Mouse (Mus musculus) heart, embryonic 16.5 days (tissue): ENCODE measurements around the gene Fam214a. TPM values are rescaled to one million over a fixed set of nuclear protein-coding genes. Genes with fewer than 3 reads are reported as not detected.

ENCODE experiments used
- ATAC-seq: fragments of 200-750 bp; cut with Nextera tagmentation; replicated peaks from 2 replicates; pipeline ENCODE4 v1.8.0; 2017; ENCODE audit warnings: moderate number of reproducible peaks; ENCODE audit not compliant: insufficient read depth, low FRiP score; ENCODE audit errors: extremely low read depth
- H3K27ac ChIP-seq: fragments of 300-500 bp; sonication (generic); 2 replicates; pipeline ENCODE4 v1.5.1; 2014; ENCODE audit warnings: mild to moderate bottlenecking, low read length, control low read depth, moderate library complexity
- H3K27me3 ChIP-seq: fragments of 300-500 bp; sonication (generic); 2 replicates; pipeline ENCODE4 v1.6.1; 2014; ENCODE audit warnings: low read length, mixed read lengths; ENCODE audit not compliant: control insufficient read depth, insufficient read depth
- H3K36me3 ChIP-seq: fragments of 300-500 bp; sonication (generic); 2 replicates; pipeline ENCODE4 v1.6.1; 2014; ENCODE audit not compliant: control insufficient read depth, insufficient read depth
- H3K4me1 ChIP-seq: fragments of 300-500 bp; sonication (generic); 2 replicates; pipeline ENCODE4 v1.6.1; 2014; ENCODE audit warnings: low read length, mixed read lengths; ENCODE audit not compliant: control insufficient read depth, insufficient read depth
- H3K4me2 ChIP-seq: fragments of 300-500 bp; sonication (generic); 2 replicates; pipeline ENCODE4 v1.6.1; 2014; ENCODE audit warnings: low read depth, mild to moderate bottlenecking, control low read depth, low read length
- H3K4me3 ChIP-seq: fragments of 300-500 bp; sonication (generic); 2 replicates; pipeline ENCODE4 v1.5.1; 2014; ENCODE audit warnings: mild to moderate bottlenecking, control low read depth, low read length
- H3K9ac ChIP-seq: fragments of 300-500 bp; sonication (generic); 2 replicates; pipeline ENCODE4 v1.6.1; 2014; ENCODE audit warnings: low read length, control low read depth
- H3K9me3 ChIP-seq: fragments of 300-500 bp; sonication (generic); replicated peaks from 2 replicates; pipeline ENCODE4 v1.6.1; 2016; ENCODE audit warnings: low read length; ENCODE audit not compliant: control insufficient read depth
- WGBS: fragments of 180-500 bp; shearing (Covaris S2); extraction: QIAGEN DNeasy Blood & Tissue Kit; methylation state at CpG from one replicate; pipeline ENCODE4 v1.1.7; 2014; 5-methylcytosine and 5-hydroxymethylcytosine counted together
- polyA plus RNA-seq: library from polyadenylated mRNA; unstranded; fragments of >200 nt; fragmentation: Nextera tagmentation; extraction: Ambion mirVana; gene quantifications from 2 replicates; pipeline ENCODE4 v1.2.1, GENCODE M21; 2015

Fam214a gene
- polyA plus RNA-seq, 1 experiment from 2014 or later, result 11.4 TPM

DNA sequence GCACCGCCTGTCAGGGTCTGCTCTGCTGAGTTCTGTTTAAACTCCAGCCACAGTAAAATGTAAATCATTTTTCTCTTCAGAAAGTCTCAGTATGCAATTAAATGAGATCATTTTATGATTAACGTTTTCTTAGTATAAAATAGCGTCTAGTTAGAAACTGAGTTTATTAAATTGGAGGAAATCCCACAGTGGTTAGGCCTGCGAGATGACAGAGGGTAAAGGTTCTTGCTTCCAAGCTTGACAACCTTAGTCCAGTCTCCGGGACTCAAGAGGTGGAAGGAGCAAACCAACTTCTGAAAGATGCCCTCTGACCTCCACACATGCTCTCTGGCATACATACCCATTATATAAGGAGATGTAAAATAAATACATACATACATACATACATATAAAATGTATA lies 102.4 kb downstream of the Fam214a start:
- WGBS, result 89% methylated on average over 5 of the region's 5 CpGs
- no peak for ATAC-seq

DNA sequence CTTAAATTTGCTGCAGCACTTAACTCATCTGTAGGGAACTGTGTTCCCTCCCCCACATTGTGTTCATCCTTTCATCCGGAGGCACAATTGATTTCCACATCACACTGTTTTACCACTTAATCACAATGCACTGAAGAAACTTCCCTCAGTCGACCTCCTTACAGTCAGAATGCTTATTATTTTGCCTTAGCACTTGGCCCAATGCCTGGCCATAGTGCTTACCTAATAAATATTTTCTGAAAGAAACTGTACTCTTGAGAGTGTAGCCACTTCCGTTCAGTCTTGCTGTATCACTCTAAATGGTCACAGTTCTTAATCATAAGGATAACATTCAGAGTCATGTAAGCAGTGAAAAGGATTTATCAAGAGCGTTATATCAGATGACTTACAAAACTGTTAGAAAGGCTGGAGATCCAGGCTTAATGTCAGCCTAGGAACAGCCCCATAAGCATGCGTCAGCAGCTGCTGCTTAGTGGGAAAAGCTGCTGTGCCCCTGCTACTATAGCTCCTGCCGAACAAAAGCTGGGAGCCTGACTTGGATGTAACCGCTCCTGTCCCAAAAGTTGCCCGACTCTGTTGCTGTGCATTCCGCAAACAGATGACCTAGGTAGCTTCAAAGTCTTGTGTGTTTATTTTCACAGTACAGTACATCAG lies 112.1 kb downstream of the Fam214a start:
- 62% methylated on average over 9 of the region's 9 CpGs for WGBS
- Histone ChIP-seq H3K27ac (no peak overlapping the region), H3K4me3 (no peak overlapping the region), H3K9me3 (no peaks in the 10 kb centered on the region), H3K9ac (no peak overlapping the region), H3K27me3 (no peaks in the 10 kb centered on the region), H3K36me3 (no peaks in the 10 kb centered on the region), H3K4me2 (no peak overlapping the region), H3K4me1 (no peaks in the 10 kb centered on the region)
- no peak for ATAC-seq

More for the DNA sequence above, 102.4 kb downstream of the Fam214a start:
- Histone ChIP-seq H3K27me3 (no peaks in the 10 kb centered on the region), H3K9ac (no peak overlapping the region), H3K4me2 (no peak overlapping the region), H3K4me1 (peaks cover 3% of the 10 kb centered on the region; the same call in 1 of the 2 replicates), H3K4me3 (no peak overlapping the region), H3K27ac (no peak overlapping the region), H3K36me3 (peaks cover 16% of the 10 kb centered on the region), H3K9me3 (no peaks in the 10 kb centered on the region)

DNA sequence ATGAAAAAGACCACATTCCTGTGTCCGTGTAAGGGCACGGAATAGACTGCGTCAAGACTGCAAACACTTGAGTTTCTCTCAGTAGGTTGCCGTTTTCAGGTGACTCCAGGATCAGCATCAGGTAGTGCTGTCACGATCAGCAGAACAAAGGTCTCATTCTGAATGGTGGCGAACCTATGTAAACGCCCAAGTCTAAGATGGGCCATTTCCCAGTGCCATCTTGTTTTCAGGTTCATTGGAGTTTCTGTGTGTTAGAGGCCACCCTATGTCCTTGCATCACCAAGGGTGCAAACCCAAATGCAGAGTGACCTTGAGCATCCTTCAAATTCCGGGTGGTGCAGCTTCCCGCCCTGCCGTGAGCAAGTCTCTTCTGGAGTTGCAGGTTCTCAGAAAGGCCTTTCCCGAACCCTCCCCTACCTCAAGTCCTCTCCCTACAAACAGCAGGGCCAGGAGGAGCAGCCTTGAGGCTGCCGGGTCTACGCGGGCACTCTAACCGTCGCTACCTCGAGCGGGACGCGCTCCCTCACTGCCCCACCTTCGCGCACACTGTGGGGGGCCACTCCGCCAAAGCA lies 117.9 kb downstream of the Fam214a start, which contains the start of gene Myo5a:
Gene Myo5a (plus strand): TSS at position 559 of the 572 bp plus-strand sequence.
- peak within 1 kb of the TSS; percentile 87 for H3K9ac ChIP-seq
- no peaks in the 10 kb centered on the region for H3K27me3 ChIP-seq
- H3K4me1 ChIP-seq, result peaks cover 12% of the 10 kb centered on the region
- H3K4me2 ChIP-seq, result peak within 1 kb of the TSS; percentile 70
- no peaks in the 10 kb centered on the region for H3K36me3 ChIP-seq
- ATAC-seq, result no peak
- peak within 1 kb of the TSS; percentile 94 for H3K4me3 ChIP-seq
- no peaks in the 10 kb centered on the region for H3K9me3 ChIP-seq
- 23% methylated on average over 23 of the region's 23 CpGs for WGBS
- H3K27ac ChIP-seq, result peak within 1 kb of the TSS; percentile 87

DNA sequence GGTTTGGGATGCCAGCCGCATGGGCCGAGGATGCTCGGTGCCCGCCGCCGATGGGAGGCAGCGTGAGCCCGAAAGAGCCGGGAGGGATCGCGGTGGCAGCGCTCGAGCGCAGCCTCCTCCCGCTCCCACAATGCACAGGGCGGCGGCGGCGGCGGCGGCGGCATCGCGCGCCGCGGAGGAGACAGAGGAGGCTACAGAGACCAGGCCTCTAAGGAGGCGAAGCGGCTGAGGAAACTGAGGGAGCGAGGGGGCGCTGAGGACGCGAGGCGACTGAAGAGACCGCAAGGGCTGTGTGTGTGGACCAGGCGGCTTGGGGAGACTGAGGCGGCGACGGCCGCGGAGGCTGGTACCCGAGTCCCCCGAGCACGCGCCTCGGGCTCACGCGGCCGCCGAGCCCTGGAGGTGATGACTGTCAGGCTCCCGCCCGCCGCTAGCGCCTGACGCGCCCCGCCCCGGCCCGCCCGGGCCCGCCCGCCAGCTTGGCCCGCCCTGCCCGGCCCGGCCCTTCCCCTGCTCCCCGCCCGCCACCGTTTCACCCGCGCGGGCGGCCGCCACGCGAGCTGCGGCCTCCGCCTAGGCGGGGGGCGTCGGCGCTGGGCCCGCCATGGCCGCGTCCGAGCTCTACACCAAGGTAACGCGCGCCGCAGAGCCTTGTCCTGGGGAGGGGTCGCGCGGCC lies 118.5 kb downstream of the Fam214a start:
- ATAC-seq, result peak; percentile 96
- Histone ChIP-seq H3K27me3 (no peaks in the 10 kb centered on the region), H3K9me3 (no peaks in the 10 kb centered on the region), H3K27ac (peak overlapping the region; percentile 87), H3K4me3 (peak overlapping the region; percentile 94), H3K36me3 (no peaks in the 10 kb centered on the region), H3K4me2 (peak overlapping the region; percentile 70), H3K4me1 (peaks cover 12% of the 10 kb centered on the region), H3K9ac (peak overlapping the region; percentile 87)
- 0% methylated on average over 59 of the region's 92 CpGs for WGBS

DNA sequence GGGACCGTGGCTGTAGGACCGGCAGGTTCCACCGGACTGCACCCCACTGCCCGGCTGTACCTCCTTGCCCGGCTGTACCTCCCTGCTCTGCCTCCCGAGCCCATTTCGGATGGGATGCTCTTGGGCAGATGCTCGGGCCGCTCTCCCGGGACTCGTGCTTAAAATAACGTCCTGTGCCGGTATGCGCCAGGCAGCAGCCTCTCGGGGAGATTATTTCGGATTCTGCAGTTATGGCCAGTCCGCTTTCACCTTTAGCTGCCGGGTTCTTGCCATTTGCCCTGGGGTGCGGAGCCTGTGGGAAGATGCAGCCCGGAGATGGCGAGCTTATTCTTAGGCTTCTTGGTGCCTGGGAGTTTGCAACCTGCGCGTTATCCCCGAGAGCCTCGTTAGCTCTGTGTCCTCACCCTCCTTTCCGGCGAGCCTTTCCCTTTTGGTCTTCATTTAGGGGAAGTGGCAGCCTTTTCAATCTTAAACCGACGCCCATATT lies 119.1 kb downstream of the Fam214a start:
- under 1% methylated on average over 29 of the region's 29 CpGs for WGBS
- H3K9me3 ChIP-seq, result no peaks in the 10 kb centered on the region
- H3K27me3 ChIP-seq, result no peaks in the 10 kb centered on the region
- ATAC-seq, result no peak; the same call in 1 of the 2 replicates
- H3K36me3 ChIP-seq, result no peaks in the 10 kb centered on the region
- peaks cover 12% of the 10 kb centered on the region for H3K4me1 ChIP-seq
- peak overlapping the region; percentile 87 for H3K9ac ChIP-seq
- H3K4me2 ChIP-seq, result peak overlapping the region; percentile 70
- H3K27ac ChIP-seq, result peak overlapping the region; percentile 87
- peak overlapping the region; percentile 94 for H3K4me3 ChIP-seq

DNA sequence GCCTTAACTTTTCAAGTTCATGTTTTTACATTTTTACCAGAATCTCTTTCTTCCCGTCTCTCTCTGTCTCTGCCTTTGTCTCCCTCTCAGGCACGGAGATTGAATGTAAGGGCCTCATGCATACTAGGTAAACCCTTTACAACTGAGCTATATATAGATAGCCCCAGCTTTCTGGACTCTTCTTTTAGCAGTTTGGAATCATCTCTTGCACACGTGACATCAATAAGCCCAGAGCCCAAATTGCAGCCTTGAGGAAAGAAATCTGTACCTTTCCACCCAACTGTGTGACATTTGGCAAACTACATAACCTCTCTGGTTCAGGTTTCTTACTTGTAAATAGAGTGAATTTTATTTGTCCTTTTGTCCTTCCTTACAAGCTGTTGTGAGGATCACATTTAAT lies 119.7 kb downstream of the Fam214a start:
- peak overlapping the region; percentile 87 for H3K9ac ChIP-seq
- no peaks in the 10 kb centered on the region for H3K36me3 ChIP-seq
- no peak overlapping the region for H3K27ac ChIP-seq
- H3K4me1 ChIP-seq, result peaks cover 12% of the 10 kb centered on the region
- H3K4me2 ChIP-seq, result peak overlapping the region; percentile 70
- no peak for ATAC-seq
- no peaks in the 10 kb centered on the region for H3K9me3 ChIP-seq
- H3K27me3 ChIP-seq, result no peaks in the 10 kb centered on the region
- H3K4me3 ChIP-seq, result peak overlapping the region; percentile 94
- WGBS, result 22% methylated on average over 3 of the region's 3 CpGs

DNA sequence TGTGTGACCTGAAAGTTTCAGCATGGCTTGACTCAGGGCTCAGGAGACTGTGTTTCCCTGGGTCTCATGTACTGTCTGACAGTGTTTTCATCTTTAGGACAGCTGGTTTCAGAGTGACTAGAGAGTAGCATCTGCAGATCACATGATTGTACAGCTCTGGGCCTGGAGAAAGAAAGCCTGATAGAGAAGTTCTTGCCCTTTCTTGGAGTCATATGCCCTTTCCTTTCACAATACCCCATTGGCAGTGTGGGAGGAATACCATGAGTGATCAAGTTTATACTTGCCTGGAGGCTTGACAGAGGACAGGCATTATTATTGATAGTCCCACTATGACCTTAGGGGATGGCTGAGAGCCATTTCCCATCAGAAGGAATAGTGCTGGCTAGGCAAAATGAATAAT lies 124.5 kb downstream of the Fam214a start:
- Histone ChIP-seq H3K4me2 (no peak overlapping the region), H3K27me3 (no peaks in the 10 kb centered on the region), H3K9me3 (no peaks in the 10 kb centered on the region), H3K9ac (no peak overlapping the region), H3K4me1 (peaks cover 5% of the 10 kb centered on the region; the same call in 1 of the 2 replicates), H3K27ac (no peak overlapping the region), H3K36me3 (no peaks in the 10 kb centered on the region), H3K4me3 (no peak overlapping the region)
- ATAC-seq, result no peak
